Mouse (Mus musculus): Measurements from ENCODE around the gene Vmn1r5. TPM values are rescaled to one million over a fixed set of nuclear protein-coding genes. Genes with fewer than 3 reads are reported as not detected.

Gene Vmn1r5
- total RNA-seq (2012; rRNA removed) (not detected in 2 replicates), total RNA-seq (2014; rRNA removed) (not detected in 2 replicates), polyA plus RNA-seq (2012; ENCODE audit: insufficient read length, low read depth) (not detected in 2 replicates)

- H3K4me3 ChIP-seq (replicated peaks in 1 of 3; ENCODE audit: low read depth in 2 of 3, low read length in 2 of 3, poor library complexity in 1 of 3): no peak within 1 kb of the TSS
- no peak within 1 kb of the TSS for H3K9ac ChIP-seq (ENCODE audit: insufficient read depth, low read depth)
- dilution Hi-C loops (cut with MboI; ENCODE audit: extremely low pct_ligation_motif_present, extremely low pct_unique_long_range_greater_than_20kb, low sequenced_read_pairs): no loop called here
- TF ChIP-seq KAT2A (IDR thresholded peaks at IDR 0.05; ENCODE audit: insufficient replicate concordance, low read length) (no peak), SIN3A (IDR thresholded peaks at IDR 0.05; ENCODE audit: low read length) (no peak), ETS1 (conservative IDR thresholded peaks at IDR 0.05; ENCODE audit: low read depth, low read length) (no peak), IRF4 (IDR thresholded peaks at IDR 0.05; ENCODE audit: low read depth, low read length) (no peak), MYC (IDR thresholded peaks at IDR 0.05; ENCODE audit: low read depth, low read length) (no peak), GABPA (IDR thresholded peaks at IDR 0.05; ENCODE audit: insufficient replicate concordance, low read depth, low read length) (no peak), CHD2 (IDR thresholded peaks at IDR 0.05; ENCODE audit: low read length) (no peak), MXI1 (IDR thresholded peaks at IDR 0.05; ENCODE audit: low read depth, low read length) (no peak), MEF2A (IDR thresholded peaks at IDR 0.05; ENCODE audit: borderline replicate concordance, low read depth, low read length) (no peak)
- in situ Hi-C loops (cut with MboI; ENCODE audit: low pct_ligation_motif_present, low pct_unique_long_range_greater_than_20kb, low sequenced_read_pairs): no loop called here
- H3K4me2 ChIP-seq (ENCODE audit: insufficient read depth, low read depth, poor library complexity, severe bottlenecking): no peak within 1 kb of the TSS
- H3K27me3 ChIP-seq (replicated peaks): no peaks in the 10 kb centered on the region
- no peaks in the 10 kb centered on the region for H3K36me3 ChIP-seq (replicated peaks in 1 of 2; ENCODE audit: control insufficient read depth in 1 of 2, insufficient read depth in 1 of 2, low read length in 1 of 2)
- no peaks in the 10 kb centered on the region for H3K4me1 ChIP-seq (ENCODE audit: control insufficient read depth in 1 of 2, insufficient read depth in 2 of 2)
- no peak for DNase-seq (ENCODE audit: extremely low read depth)
- H3K79me2 ChIP-seq (replicated peaks; ENCODE audit: control insufficient read depth, extremely low read depth, insufficient read depth, poor library complexity, severe bottlenecking): no peaks in the 10 kb centered on the region
- H3K9me3 ChIP-seq (replicated peaks; ENCODE audit: low read length): no peaks in the 10 kb centered on the region
- no peak within 1 kb of the TSS for H3K27ac ChIP-seq (ENCODE audit: insufficient read depth, low read depth)
Measured at GRCm38 (mm10) chr6:56969973-56970372, at the start of gene Vmn1r5. TSS of gene Vmn1r5 (plus strand) at chr6:56970273.

- peak overlapping the region; percentile 74 for H3K9ac ChIP-seq (ENCODE audit: insufficient read depth, low read depth)
- H3K79me2 ChIP-seq (replicated peaks; ENCODE audit: control insufficient read depth, extremely low read depth, insufficient read depth, poor library complexity, severe bottlenecking): peaks cover 15% of the 10 kb centered on the region
- peak overlapping the region; percentile 73 to 96 (median 82) for H3K4me3 ChIP-seq (replicated peaks in 1 of 3; ENCODE audit: low read depth in 2 of 3, low read length in 2 of 3, poor library complexity in 1 of 3)
- H3K9me3 ChIP-seq (replicated peaks; ENCODE audit: low read length): no peaks in the 10 kb centered on the region
- H3K4me1 ChIP-seq (ENCODE audit: control insufficient read depth in 1 of 2, insufficient read depth in 2 of 2): peaks cover 3 to 14% of the 10 kb centered on the region in 2 experiments; a peak in 3 of 4 replicates
- dilution Hi-C loops (cut with MboI; ENCODE audit: extremely low pct_ligation_motif_present, extremely low pct_unique_long_range_greater_than_20kb, low sequenced_read_pairs): no loop called here
- H3K36me3 ChIP-seq (replicated peaks in 1 of 2; ENCODE audit: control insufficient read depth in 1 of 2, insufficient read depth in 1 of 2, low read length in 1 of 2): peaks cover 0 to 2% of the 10 kb centered on the region in 2 experiments
- H3K27me3 ChIP-seq (replicated peaks): no peaks in the 10 kb centered on the region
- in situ Hi-C loops (cut with MboI; ENCODE audit: low pct_ligation_motif_present, low pct_unique_long_range_greater_than_20kb, low sequenced_read_pairs): no loop called here
- TF ChIP-seq CHD2 (IDR thresholded peaks at IDR 0.05; ENCODE audit: low read length) (no peak), SIN3A (IDR thresholded peaks at IDR 0.05; ENCODE audit: low read length) (peak; percentile 25; the same call in 1 of the 2 replicates), POLR2AphosphoS2 (IDR thresholded peaks at IDR 0.05; ENCODE audit: low read depth, low read length) (no peak), HCFC1 (IDR thresholded peaks at IDR 0.05; ENCODE audit: low read depth, low read length) (no peak), ZNF384 (IDR thresholded peaks at IDR 0.05; ENCODE audit: low read depth, low read length) (no peak), CHD1 (IDR thresholded peaks at IDR 0.05; ENCODE audit: low read depth, low read length) (no peak), PAX5 (IDR thresholded peaks at IDR 0.05; ENCODE audit: low read length) (no peak), NRF1 (IDR thresholded peaks at IDR 0.05; ENCODE audit: low read depth, low read length) (no peak)
- no peak overlapping the region for H3K27ac ChIP-seq (ENCODE audit: insufficient read depth, low read depth)
- H3K4me2 ChIP-seq (ENCODE audit: insufficient read depth, low read depth, poor library complexity, severe bottlenecking): no peak overlapping the region
- DNase-seq (ENCODE audit: extremely low read depth): peak; percentile 32
Measured at GRCm38 (mm10) chr6:56923331-56923725, 46.7 kb upstream of the Vmn1r5 start.
